Mouse (Mus musculus) C2C12 (cell line): ENCODE measurements around the gene Chaf1b. TPM values are rescaled to one million over a fixed set of nuclear protein-coding genes. Genes with fewer than 3 reads are reported as not detected.

Source experiments
- H3K27me3 ChIP-seq: one replicate; pipeline ENCODE4 v1.6.1; 2011; ENCODE audit not compliant: control insufficient read depth, insufficient read depth, insufficient read length
- H3K36me3 ChIP-seq: one replicate; pipeline ENCODE4 v1.6.1; 2011; ENCODE audit not compliant: control insufficient read depth, insufficient read depth
- H3K4me3 ChIP-seq: one replicate; pipeline ENCODE4 v1.5.1; 2011; ENCODE audit warnings: mild to moderate bottlenecking, control low read depth; ENCODE audit not compliant: poor library complexity, insufficient read depth, severe bottlenecking
- H3K79me2 ChIP-seq: one replicate; pipeline ENCODE4 v1.6.1; 2011; ENCODE audit not compliant: control insufficient read depth, insufficient read depth
- H3K79me3 ChIP-seq: one replicate; pipeline ENCODE4 v1.6.1; 2011; ENCODE audit warnings: low read depth, control low read depth
- H3ac ChIP-seq: one replicate; pipeline ENCODE3; 2011; ENCODE audit warnings: low read depth; ENCODE audit not compliant: control insufficient read depth, insufficient read length
- CEBPB ChIP-seq: IDR thresholded peaks from one replicate; pipeline ENCODE4 v1.6.1; 2011; ENCODE audit warnings: low read depth, mild to moderate bottlenecking, control low read depth, moderate library complexity
- CTCF ChIP-seq: IDR thresholded peaks from one replicate; pipeline ENCODE4 v1.5.1; 2011; ENCODE audit not compliant: control insufficient read depth, insufficient read depth, insufficient read length
- FOSL1 ChIP-seq: IDR thresholded peaks from one replicate; pipeline ENCODE4 v1.8.0; 2011; ENCODE audit warnings: mild to moderate bottlenecking, low read length; ENCODE audit not compliant: poor library complexity, insufficient read depth, severe bottlenecking
- MAX ChIP-seq: IDR thresholded peaks from one replicate; pipeline ENCODE4 v1.6.1; 2011; ENCODE audit warnings: mild to moderate bottlenecking, control low read depth
- MYOD1 ChIP-seq: IDR thresholded peaks from one replicate; pipeline ENCODE4 v1.6.1; 2011; ENCODE audit warnings: low read depth; ENCODE audit not compliant: control insufficient read depth, insufficient read length
- MYOG ChIP-seq: IDR thresholded peaks from one replicate; pipeline ENCODE4 v1.6.1; 2011; ENCODE audit not compliant: control insufficient read depth, insufficient read length; ENCODE audit errors: extremely low read depth
- USF1 ChIP-seq: IDR thresholded peaks from one replicate; pipeline ENCODE4 v1.6.1; 2011; ENCODE audit warnings: low read depth, mild to moderate bottlenecking, control low read depth, moderate library complexity
- polyA plus RNA-seq: library from polyadenylated mRNA; unstranded; fragments of >200 nt; fragmentation: generic; extraction: Trizol; gene quantifications from one replicate; pipeline ENCODE4 v1.2.1, GENCODE M21; 2012; ENCODE audit warnings: missing spikeins

Gene Chaf1b
- polyA plus RNA-seq, 1 experiment: 55.5 TPM

DNA sequence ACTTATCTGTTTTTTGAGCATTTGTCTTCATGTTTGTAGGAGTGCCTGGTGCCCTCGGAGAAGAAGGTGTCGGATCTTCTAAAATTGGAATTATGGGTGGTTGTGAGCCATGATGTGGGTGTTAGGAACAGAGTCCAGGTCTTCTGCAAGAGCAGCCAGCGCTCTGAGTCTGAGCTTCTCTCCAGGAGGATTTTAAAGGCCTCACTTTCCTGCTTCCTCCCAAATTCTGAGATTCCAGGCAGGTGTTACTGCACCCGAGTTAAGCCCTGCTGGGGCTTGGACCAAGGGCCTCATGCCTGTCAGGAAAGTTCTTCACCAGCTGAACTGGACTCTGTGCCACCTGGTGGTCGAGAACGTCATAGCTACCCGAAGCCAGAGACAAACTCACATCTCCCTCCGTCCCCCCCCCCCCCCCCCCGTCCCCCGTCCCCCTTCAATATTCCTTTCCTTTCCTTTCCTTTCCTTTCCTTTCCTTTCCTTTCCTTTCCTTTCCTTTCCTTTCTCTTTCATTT is 31.7 kb downstream of the Chaf1b start:
- Histone ChIP-seq H3K79me3 (no peaks in the 10 kb centered on the region), H3K4me3 (no peak overlapping the region), H3K36me3 (no peaks in the 10 kb centered on the region), H3K27me3 (no peaks in the 10 kb centered on the region), H3K79me2 (no peaks in the 10 kb centered on the region), H3ac (no peak overlapping the region)
- TF ChIP-seq MYOD1: no peak

- TF ChIP-seq FOSL1 (no peak), MYOG (no peak), MYOD1 (no peak), CTCF (no peak), MAX (no peak), USF1 (no peak), CEBPB (no peak)
- Histone ChIP-seq H3K4me3 (no peak overlapping the region), H3ac (peak overlapping the region; percentile 45)
Observed at GRCm38 (mm10) chr16:93917712-93918678, 34.3 kb downstream of the Chaf1b start.

GRCm38 (mm10) chr16:93918679-93919060 is 35.0 kb downstream of the Chaf1b start:
- H3K27me3 ChIP-seq: no peaks in the 10 kb centered on the region
- no peak overlapping the region for H3K4me3 ChIP-seq
- H3K79me2 ChIP-seq: no peaks in the 10 kb centered on the region
- H3ac ChIP-seq: peak overlapping the region; percentile 45
- no peaks in the 10 kb centered on the region for H3K79me3 ChIP-seq
- no peaks in the 10 kb centered on the region for H3K36me3 ChIP-seq
- no peak for TF ChIP-seq CEBPB
- no peak for TF ChIP-seq MYOD1
- no peak for TF ChIP-seq CTCF
- no peak for TF ChIP-seq FOSL1
- TF ChIP-seq MAX: no peak
- no peak for TF ChIP-seq MYOG
- no peak for TF ChIP-seq USF1

More at GRCm38 (mm10) chr16:93917712-93918678, 34.3 kb downstream of the Chaf1b start:
- Histone ChIP-seq H3K79me2 (no peaks in the 10 kb centered on the region), H3K79me3 (no peaks in the 10 kb centered on the region), H3K36me3 (no peaks in the 10 kb centered on the region), H3K27me3 (no peaks in the 10 kb centered on the region)

GRCm38 (mm10) chr16:93919189-93919588 is 35.5 kb downstream of the Chaf1b start:
- H3K79me2 ChIP-seq: no peaks in the 10 kb centered on the region
- H3K4me3 ChIP-seq: no peak overlapping the region
- H3K27me3 ChIP-seq: no peaks in the 10 kb centered on the region
- H3K79me3 ChIP-seq: no peaks in the 10 kb centered on the region
- H3K36me3 ChIP-seq: no peaks in the 10 kb centered on the region
- TF ChIP-seq MYOD1 (no peak), FOSL1 (no peak)
- no peak overlapping the region for H3ac ChIP-seq

- H3ac ChIP-seq: no peak overlapping the region
- H3K36me3 ChIP-seq: no peaks in the 10 kb centered on the region
- no peaks in the 10 kb centered on the region for H3K79me2 ChIP-seq
- no peak overlapping the region for H3K4me3 ChIP-seq
- TF ChIP-seq FOSL1 (no peak), MAX (no peak), CEBPB (no peak), MYOG (no peak), USF1 (no peak), CTCF (no peak), MYOD1 (no peak)
- no peaks in the 10 kb centered on the region for H3K27me3 ChIP-seq
- H3K79me3 ChIP-seq: no peaks in the 10 kb centered on the region
Observed at GRCm38 (mm10) chr16:93920673-93921072, 37.0 kb downstream of the Chaf1b start.
